Mouse (Mus musculus): ENCODE results near the gene Rin3.

DNA sequence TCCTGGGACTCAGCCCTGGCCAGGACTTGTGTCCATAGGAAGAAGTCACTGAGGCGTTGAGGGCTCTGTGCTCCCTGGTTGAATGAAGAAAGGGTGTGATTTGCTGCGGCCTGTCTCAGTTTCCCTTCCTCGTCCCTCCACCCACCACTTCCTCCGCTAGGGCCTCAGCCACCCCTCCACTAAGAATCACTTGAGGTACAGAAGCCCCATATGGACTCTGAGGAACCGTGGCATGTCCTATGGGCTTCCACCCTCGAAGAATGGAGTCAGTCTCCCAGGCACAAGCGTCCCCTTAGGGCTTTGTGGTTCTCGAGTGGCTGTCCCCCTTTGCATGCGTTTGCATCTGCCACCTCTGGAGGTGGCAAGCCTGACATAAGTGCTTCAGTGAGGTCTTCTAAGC is 100.4 kb downstream of the Rin3 start:
- no peak for TF ChIP-seq POLR2A (IDR thresholded peaks at IDR 0.05; ENCODE audit: borderline replicate concordance, control insufficient read depth, low read depth, low read length)
- TF ChIP-seq CTCF (IDR thresholded peaks at IDR 0.05; ENCODE audit: control insufficient read depth, insufficient read depth, low read length): no peak
